Mouse (Mus musculus) thymus, adult 2 months (tissue): ENCODE data around the gene Clk3. TPM values are rescaled to one million over a fixed set of nuclear protein-coding genes. Genes with fewer than 3 reads are reported as not detected.

Experiments
- DNase-seq: peaks from one replicate; pipeline ENCODE4 v3.0.0; 2021
- H3K27ac ChIP-seq: fragments of 200-500 bp; 2 replicates; pipeline ENCODE4 v1.5.1; 2012; ENCODE audit warnings: low read length, control low read depth; ENCODE audit not compliant: control insufficient read depth, insufficient read depth
- H3K27me3 ChIP-seq: fragments of 200-500 bp; 2 replicates; pipeline ENCODE4 v1.6.1; 2012; ENCODE audit warnings: mild to moderate bottlenecking, low read length, moderate library complexity, mixed read lengths; ENCODE audit not compliant: control insufficient read depth, insufficient read depth
- H3K36me3 ChIP-seq: fragments of 200-500 bp; 2 replicates; pipeline ENCODE4 v1.6.1; 2012; ENCODE audit warnings: mild to moderate bottlenecking, low read length, moderate library complexity; ENCODE audit not compliant: control insufficient read depth, insufficient read depth
- H3K4me1 ChIP-seq: fragments of 200-500 bp; replicated peaks from 2 replicates; pipeline ENCODE4 v1.6.1; 2012; ENCODE audit warnings: low read length; ENCODE audit not compliant: control insufficient read depth, insufficient read depth
- H3K4me3 ChIP-seq: fragments of 200-500 bp; 2 replicates; pipeline ENCODE4 v1.5.1; 2012; ENCODE audit warnings: mild to moderate bottlenecking, low read length, control low read depth, moderate library complexity; ENCODE audit not compliant: control insufficient read depth, insufficient read depth
- CTCF ChIP-seq: fragments of 200-500 bp; IDR thresholded peaks from 2 replicates; pipeline ENCODE4 v1.5.1; 2012; ENCODE audit warnings: mild to moderate bottlenecking, control low read depth, low read length, moderate library complexity, borderline replicate concordance; ENCODE audit not compliant: control insufficient read depth, poor library complexity, insufficient read depth; ENCODE audit errors: extremely low read depth
- POLR2A ChIP-seq: fragments of 200-500 bp; IDR thresholded peaks from 2 replicates; pipeline ENCODE4 v1.6.1; 2012; ENCODE audit warnings: mild to moderate bottlenecking, low read length, control low read depth, moderate library complexity; ENCODE audit not compliant: control insufficient read depth, poor library complexity, insufficient read depth; ENCODE audit errors: extremely low read depth
- WGBS: fragments of 180-500 bp; shearing (Covaris S2); methylation state at CpG from one replicate; pipeline ENCODE4 v1.1.7; 2018; 5-methylcytosine and 5-hydroxymethylcytosine counted together
- polyA plus RNA-seq: library from polyadenylated mRNA; depleted of rRNA; stranded (reverse); fragments of >200 nt; gene quantifications from 2 replicates; pipeline ENCODE4 v1.2.3, GENCODE M21; 2012

Gene Clk3
- polyA plus RNA-seq, 1 experiment = 762 TPM

DNA sequence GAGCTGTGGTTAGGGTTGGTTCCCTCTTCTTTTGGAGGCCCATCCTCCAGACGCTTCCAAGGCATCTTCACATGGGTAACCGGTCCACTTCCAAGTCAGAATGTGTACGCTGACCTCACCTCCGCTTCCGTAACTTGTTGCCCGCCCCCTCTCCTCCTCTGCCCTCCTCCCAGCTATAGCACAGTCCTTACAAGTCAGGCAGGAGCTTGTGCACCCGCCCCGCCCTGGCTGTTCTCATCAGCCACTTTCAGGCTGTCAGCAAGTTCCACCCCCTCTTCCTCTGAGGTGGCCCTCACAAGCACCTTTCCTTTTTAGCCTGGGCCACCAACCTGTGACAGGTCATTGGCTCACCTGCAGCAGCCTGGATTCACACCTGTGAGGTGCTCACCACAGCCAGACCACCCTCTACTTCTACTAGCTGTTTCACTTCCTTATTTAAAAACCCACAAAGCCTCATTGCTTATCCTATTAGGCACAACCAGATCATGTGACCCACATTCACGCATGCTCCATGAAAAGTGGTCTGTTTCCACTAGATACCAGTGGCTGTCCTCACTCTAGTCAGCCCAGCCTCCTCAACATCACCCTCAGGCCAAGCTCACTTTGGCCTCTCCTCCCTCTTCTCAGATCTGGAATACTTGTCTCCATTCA is 34.8 kb upstream of the Clk3 start:
- DNase-seq = no peak
- no peak overlapping the region for H3K27ac ChIP-seq
- H3K4me1 ChIP-seq = peaks cover 5% of the 10 kb centered on the region; the same call in 1 of the 2 replicates
- WGBS = 59% methylated on average over 9 of the region's 9 CpGs
- no peak for TF ChIP-seq CTCF
- TF ChIP-seq POLR2A = no peak
- H3K27me3 ChIP-seq = no peaks in the 10 kb centered on the region
- H3K4me3 ChIP-seq = no peak overlapping the region
- peaks cover 30% of the 10 kb centered on the region for H3K36me3 ChIP-seq

DNA sequence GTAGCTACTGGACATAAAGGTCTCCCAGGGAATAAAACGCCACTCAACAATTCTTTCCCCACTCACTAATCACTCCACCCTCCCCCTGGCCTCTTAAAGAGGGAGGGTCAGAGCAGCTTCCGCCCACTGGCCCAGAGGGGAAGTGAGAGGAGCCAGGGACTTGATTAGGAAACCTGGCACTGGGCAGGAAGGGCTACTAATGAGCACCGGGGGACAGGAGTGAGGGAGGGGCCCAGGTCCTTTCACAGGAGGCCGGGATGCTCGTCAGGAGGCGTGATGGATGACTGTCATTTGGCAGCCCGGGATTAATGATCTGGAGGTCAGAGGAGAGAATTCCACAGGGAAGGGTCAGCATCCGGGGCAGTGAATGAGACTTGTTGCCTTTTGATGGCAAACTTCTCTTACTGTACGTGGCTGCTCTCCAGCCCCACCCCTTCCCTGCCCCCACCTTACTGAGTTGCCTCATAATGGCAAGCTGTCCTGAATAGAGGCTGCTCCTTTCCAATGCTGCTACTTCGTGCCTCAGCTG is 33.1 kb upstream of the Clk3 start:
- no peaks in the 10 kb centered on the region for H3K27me3 ChIP-seq
- no peak for TF ChIP-seq CTCF
- 96% methylated on average over 10 of the region's 10 CpGs for WGBS
- H3K27ac ChIP-seq = no peak overlapping the region
- DNase-seq = no peak
- peaks cover 41% of the 10 kb centered on the region for H3K36me3 ChIP-seq
- peaks cover 5% of the 10 kb centered on the region; the same call in 1 of the 2 replicates for H3K4me1 ChIP-seq
- no peak overlapping the region for H3K4me3 ChIP-seq

DNA sequence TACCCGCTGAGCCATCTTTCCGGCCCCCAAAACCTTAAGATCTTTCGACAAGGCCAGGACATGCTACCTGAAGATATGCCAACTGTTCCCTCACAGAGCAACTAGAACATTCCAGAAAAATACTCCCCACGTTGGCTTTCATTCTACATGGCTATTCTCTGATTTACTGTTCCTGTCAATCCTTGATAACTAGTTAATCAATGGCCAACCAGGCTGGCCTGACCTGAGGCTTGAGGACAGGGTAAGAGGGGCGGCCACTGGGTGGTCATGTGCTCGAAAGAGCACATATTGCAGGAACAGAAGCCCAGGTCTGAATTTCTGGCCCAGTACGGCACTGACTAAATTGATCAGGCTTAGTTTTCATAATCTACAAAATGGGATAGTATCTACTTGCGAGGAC is 31.8 kb upstream of the Clk3 start:
- H3K27me3 ChIP-seq = no peaks in the 10 kb centered on the region
- WGBS = over 99% methylated on average over 8 of the region's 8 CpGs
- no peak overlapping the region for H3K27ac ChIP-seq
- H3K4me3 ChIP-seq = no peak overlapping the region
- no peak for TF ChIP-seq POLR2A
- no peak for TF ChIP-seq CTCF
- H3K4me1 ChIP-seq = peaks cover 5% of the 10 kb centered on the region; the same call in 1 of the 2 replicates
- DNase-seq = no peak
- H3K36me3 ChIP-seq = peaks cover 49% of the 10 kb centered on the region

DNA sequence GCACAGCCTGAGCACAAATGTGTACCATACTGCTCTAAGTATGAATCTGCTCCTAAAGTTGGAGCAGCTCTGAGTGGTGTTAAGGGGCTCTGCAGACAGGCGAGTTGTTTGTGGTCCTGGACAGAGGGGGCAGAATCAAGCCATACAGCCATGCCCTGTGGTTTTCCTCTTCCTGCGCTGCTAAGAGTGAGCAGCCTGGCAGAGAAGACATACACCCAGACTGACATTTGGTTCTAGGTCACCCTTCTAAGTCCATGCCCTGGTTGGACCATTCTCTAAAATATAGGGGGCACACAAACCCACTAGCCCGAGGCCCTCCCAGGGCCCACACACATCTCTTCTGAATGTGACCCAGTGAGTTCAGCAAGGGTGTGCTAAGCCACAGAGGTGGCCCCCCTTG is 24.1 kb upstream of the Clk3 start:
- 0 out of 2 replicates have a peak overlapping the region, but pooled peaks have one; percentile 11 for H3K27ac ChIP-seq
- 8% methylated on average over 3 of the region's 3 CpGs for WGBS
- H3K4me1 ChIP-seq = peaks cover 25% of the 10 kb centered on the region

DNA sequence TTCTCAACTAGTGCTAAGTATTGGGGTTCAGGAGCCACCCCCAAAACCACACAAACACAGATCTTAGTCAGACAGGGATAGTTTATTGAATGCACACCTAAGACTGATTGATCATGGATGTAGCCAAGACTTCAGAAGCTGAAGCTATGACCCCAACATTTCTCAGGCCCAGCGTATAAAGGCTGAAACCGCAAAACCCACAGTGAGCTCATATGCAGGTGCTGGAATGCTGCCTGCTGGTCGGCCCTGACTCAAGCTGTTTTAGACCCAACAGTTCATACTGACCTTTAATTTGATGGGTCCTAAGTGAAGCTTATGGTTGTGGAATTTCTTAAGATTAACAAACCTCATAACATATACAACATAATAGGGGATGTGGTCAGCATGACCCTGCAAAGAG is 17.0 kb upstream of the Clk3 start:
- H3K27me3 ChIP-seq = no peaks in the 10 kb centered on the region
- no peak for TF ChIP-seq POLR2A
- TF ChIP-seq CTCF = no peak
- no peak for DNase-seq
- 83% methylated on average over 3 of the region's 3 CpGs for WGBS
- H3K36me3 ChIP-seq = no peaks in the 10 kb centered on the region
- no peak overlapping the region for H3K4me3 ChIP-seq
- no peak overlapping the region for H3K27ac ChIP-seq
- H3K4me1 ChIP-seq = no peaks in the 10 kb centered on the region

More for the DNA sequence above, 24.1 kb upstream of the Clk3 start:
- DNase-seq = peak; percentile 38
- H3K4me3 ChIP-seq = no peak overlapping the region
- H3K36me3 ChIP-seq = peaks cover 12% of the 10 kb centered on the region
- no peak for TF ChIP-seq CTCF
- TF ChIP-seq POLR2A = no peak
- H3K27me3 ChIP-seq = no peaks in the 10 kb centered on the region

DNA sequence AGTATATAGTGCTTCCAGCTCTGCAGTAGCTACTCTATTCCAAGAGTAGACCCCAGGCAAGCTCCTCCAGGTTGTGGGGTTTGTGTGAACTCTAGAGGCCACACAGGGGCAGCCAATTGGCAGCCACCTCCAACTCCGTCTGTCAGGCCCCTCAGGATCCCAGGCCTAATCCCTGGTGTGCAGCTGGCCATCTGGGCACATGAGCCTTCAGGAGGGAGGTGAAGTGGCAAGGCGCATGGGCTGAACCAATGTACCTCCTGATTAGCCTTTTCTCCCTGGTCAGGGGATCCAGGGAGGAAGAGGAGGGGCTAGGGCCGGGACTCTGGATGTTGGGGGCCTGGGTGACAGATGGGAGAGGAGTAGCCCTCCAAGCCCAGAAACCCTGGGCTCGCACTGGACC is 10.1 kb upstream of the Clk3 start:
- H3K4me1 ChIP-seq = peaks cover 28% of the 10 kb centered on the region
- no peak for TF ChIP-seq POLR2A
- TF ChIP-seq CTCF = no peak
- 89% methylated on average over 4 of the region's 4 CpGs for WGBS

More for the DNA sequence above, 10.1 kb upstream of the Clk3 start:
- no peak for DNase-seq
- Histone ChIP-seq H3K27me3 (no peaks in the 10 kb centered on the region), H3K36me3 (no peaks in the 10 kb centered on the region), H3K27ac (no peak overlapping the region), H3K4me3 (no peak overlapping the region)
